Mouse (Mus musculus) heart, embryonic 10.5 days (tissue): ENCODE measurements around the gene Cyp4a32. TPM values are rescaled to one million over a fixed set of nuclear protein-coding genes. Genes with fewer than 3 reads are reported as not detected.
"Not testable (repeated sequence)": the region's sequence is repeated elsewhere in the genome, so short reads cannot be mapped to it uniquely, and the experiment has no call there.

Experiments used
- DNase-seq: peaks from one replicate; pipeline ENCODE4 v3.0.0-alpha.2; 2017; ENCODE audit warnings: low spot score
- H3K27ac ChIP-seq: fragments of 300-500 bp; sonication (generic); 2 replicates; pipeline ENCODE4 v1.5.1; 2016; ENCODE audit warnings: mild to moderate bottlenecking
- H3K27me3 ChIP-seq: fragments of 300-500 bp; sonication (generic); 2 replicates; pipeline ENCODE4 v1.6.1; 2016; ENCODE audit warnings: mild to moderate bottlenecking; ENCODE audit not compliant: poor library complexity, insufficient read depth, severe bottlenecking
- H3K36me3 ChIP-seq: fragments of 300-500 bp; sonication (generic); 2 replicates; pipeline ENCODE4 v1.6.1; 2016; ENCODE audit warnings: mild to moderate bottlenecking, moderate library complexity
- H3K4me1 ChIP-seq: fragments of 300-500 bp; sonication (generic); 2 replicates; pipeline ENCODE4 v1.6.1; 2016; ENCODE audit warnings: mild to moderate bottlenecking
- H3K4me3 ChIP-seq: fragments of 300-500 bp; sonication (generic); 2 replicates; pipeline ENCODE4 v1.5.1; 2016; ENCODE audit warnings: mild to moderate bottlenecking, moderate library complexity
- H3K9me3 ChIP-seq: fragments of 300-500 bp; sonication (generic); 2 replicates; pipeline ENCODE4 v1.6.1; 2016; ENCODE audit warnings: mild to moderate bottlenecking, moderate library complexity
- WGBS: fragments of 180-500 bp; shearing (Covaris S2); methylation state at CpG from one replicate; pipeline ENCODE4 v1.1.7; 2016; 5-methylcytosine and 5-hydroxymethylcytosine counted together
- polyA plus RNA-seq: library from polyadenylated mRNA; unstranded; fragments of >200 nt; fragmentation: Nextera tagmentation; extraction: Ambion mirVana; gene quantifications from 2 replicates; pipeline ENCODE4 v1.2.1, GENCODE M21; 2016

Gene Cyp4a32
- not detected in 2 replicates for polyA plus RNA-seq

DNA sequence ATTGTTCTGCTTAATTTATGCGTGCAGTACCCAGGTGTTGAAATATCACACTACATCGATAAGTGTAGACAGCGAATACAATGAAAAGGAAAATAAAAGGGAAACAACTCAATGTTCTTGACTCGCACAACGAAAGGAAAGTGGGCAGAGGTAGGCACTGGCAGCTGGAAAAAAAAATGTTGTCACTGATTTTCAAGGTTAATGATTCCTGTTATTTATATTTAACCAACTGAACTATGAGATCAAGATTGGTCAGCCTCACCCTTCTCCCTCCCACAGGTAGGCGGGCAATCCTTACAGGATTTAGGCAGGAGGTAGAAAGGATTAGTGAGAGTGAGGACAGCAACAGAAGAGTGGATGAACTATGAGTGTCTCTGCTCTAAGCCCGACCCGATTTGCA, at the start of gene Cyp4a32:
Cyp4a32 (plus strand) TSS at position 359 of the 400 bp plus-strand sequence.
- not testable (repeated sequence) for DNase-seq, H3K27ac ChIP-seq, H3K36me3 ChIP-seq, H3K27me3 ChIP-seq, H3K4me3 ChIP-seq, H3K4me1 ChIP-seq, H3K9me3 ChIP-seq
- 80% methylated on average over 8 of the region's 8 CpGs for whole genome bisulfite sequencing

DNA sequence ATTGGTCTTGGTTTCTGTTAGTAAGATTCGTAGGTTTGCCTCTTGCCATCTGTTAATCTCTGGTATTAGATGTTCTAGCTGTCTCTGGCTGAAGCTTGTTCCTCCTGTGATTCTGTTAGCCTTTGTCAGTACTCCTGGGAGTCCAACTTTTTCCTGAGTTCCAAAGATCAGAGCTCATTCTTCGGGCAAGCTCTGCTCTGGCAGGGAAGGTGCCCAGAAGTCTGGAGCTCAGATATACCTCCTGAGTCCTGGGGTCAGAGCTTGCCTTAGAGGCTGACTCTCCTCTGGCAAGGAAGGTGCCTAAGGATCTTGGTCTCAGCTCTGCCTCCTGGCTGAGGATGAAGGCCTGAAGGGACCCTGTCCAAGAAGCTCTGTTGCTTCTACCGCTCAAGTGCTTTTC, 48.0 kb upstream of the Cyp4a32 start:
- 79% methylated on average over 3 of the region's 3 CpGs for WGBS
- H3K4me3 ChIP-seq, result no peak overlapping the region

DNA sequence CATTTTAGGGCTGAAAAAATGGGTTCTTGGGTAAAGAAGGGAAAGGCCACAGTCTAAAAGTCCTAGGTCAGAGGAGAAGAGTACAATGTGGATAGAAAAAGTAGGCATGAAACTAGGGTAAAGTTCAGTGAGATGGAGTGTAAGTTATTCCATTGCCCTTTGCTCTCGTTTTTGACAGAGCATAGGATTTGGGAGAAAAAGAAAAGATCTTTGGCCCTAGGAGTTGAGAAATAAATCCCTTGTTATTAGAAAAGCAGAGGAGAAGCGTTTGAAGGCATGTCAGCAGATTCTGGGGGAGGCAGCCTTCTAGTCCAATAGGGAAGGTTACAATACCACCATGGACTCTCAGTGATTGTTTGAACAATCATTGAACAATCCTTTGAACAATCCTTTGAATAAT, 45.3 kb upstream of the Cyp4a32 start:
- WGBS, result 64% methylated on average over 2 of the region's 2 CpGs
- Histone ChIP-seq H3K27ac (no peak overlapping the region), H3K27me3 (no peaks in the 10 kb centered on the region)

More for the DNA sequence above, 48.0 kb upstream of the Cyp4a32 start:
- Histone ChIP-seq H3K9me3 (no peaks in the 10 kb centered on the region), H3K4me1 (no peaks in the 10 kb centered on the region), H3K36me3 (no peaks in the 10 kb centered on the region), H3K27me3 (no peaks in the 10 kb centered on the region), H3K27ac (no peak overlapping the region)
- DNase-seq, result no peak

DNA sequence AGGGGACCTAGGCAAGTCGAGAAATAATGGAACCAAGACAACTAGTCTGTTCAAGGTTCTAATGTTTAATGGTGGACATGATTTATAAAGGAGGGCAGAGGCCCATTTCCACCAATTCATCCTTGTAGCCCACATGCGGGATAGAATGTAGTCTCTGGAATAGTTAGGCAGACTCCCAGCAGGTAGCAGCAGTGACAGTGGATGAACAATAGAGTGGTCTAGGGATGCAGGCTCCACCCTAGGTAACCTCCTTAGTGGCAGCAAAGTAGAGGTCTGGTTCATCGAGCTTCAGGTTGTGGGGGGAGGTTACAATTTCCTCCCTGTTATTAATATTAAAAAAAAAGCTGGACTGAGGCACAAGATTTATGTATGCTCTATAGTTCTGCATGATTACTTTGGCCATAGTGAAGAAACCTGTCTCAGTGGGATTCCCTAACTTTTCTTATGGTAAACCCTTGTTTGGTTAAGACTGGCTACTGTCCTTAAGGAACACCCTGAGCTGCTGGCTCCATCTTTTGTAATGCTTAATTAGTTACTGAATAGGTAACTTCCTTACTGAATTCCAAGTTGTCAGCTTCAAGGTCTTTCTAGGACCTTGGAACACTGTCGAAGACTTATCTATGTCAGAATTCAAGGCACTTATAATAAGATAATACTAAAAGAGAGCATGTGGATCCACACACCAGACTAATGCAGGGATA, 42.8 kb upstream of the Cyp4a32 start:
- DNase-seq, result no peak
- H3K4me3 ChIP-seq, result no peak overlapping the region
- H3K9me3 ChIP-seq, result no peaks in the 10 kb centered on the region
- no peak overlapping the region for H3K27ac ChIP-seq
- no peaks in the 10 kb centered on the region for H3K36me3 ChIP-seq
- WGBS, result 64% methylated on average over 4 of the region's 4 CpGs
- H3K27me3 ChIP-seq, result no peaks in the 10 kb centered on the region
- no peaks in the 10 kb centered on the region for H3K4me1 ChIP-seq

More for the DNA sequence above, 45.3 kb upstream of the Cyp4a32 start:
- Histone ChIP-seq H3K4me1 (no peaks in the 10 kb centered on the region), H3K4me3 (no peak overlapping the region), H3K9me3 (no peaks in the 10 kb centered on the region), H3K36me3 (no peaks in the 10 kb centered on the region)
- no peak for DNase-seq

DNA sequence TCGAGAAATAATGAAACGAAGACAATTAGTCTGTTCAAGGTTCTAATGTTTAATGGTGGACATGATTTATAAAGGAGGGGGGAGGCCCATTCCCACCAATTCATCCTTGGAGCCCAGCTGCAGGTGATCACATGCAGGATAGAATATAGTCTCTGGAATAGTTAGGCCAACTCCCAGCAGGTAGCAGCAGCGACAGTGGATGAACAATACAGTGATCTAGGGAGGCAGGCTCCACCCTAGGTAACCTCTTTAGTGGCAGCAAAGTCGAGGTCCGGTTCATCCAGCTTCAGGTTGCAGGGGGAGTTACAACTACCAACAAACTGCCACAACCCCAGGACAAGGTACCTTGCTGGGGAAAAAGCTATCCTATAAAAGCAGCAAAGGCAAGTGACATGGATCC, 39.5 kb upstream of the Cyp4a32 start:
- H3K4me3 ChIP-seq, H3K27ac ChIP-seq, H3K36me3 ChIP-seq, H3K9me3 ChIP-seq, H3K27me3 ChIP-seq, H3K4me1 ChIP-seq, DNase-seq: not testable (repeated sequence)
- 69% methylated on average over 5 of the region's 5 CpGs for WGBS

DNA sequence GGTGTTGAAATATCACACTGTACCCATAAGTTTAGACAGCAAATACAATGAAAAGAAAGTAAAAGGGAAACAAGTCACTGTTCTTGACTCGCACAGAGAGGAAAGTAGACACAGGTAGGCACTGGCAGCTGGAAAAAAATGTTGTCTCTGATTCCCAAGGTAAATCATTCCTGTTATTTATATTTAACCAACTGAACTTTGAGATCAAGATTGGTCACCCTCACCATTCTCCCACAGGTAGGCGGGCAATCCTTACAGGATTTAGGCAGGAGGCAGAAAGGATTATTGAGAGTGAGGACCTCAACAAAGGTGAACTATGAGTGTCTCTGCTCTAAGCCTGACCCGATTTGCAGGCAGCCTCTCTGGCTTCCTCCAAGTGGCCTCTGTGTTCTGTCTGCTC, 37.4 kb upstream of the Cyp4a32 start, which contains the start of gene Cyp4a31:
Cyp4a31 (plus strand) TSS at position 249 of the 400 bp plus-strand sequence.
- Histone ChIP-seq H3K4me3 (no peak within 1 kb of the TSS), H3K27ac (no peak within 1 kb of the TSS), H3K4me1 (no peaks in the 10 kb centered on the region), H3K27me3 (no peaks in the 10 kb centered on the region), H3K36me3 (no peaks in the 10 kb centered on the region), H3K9me3 (no peaks in the 10 kb centered on the region)
- 70% methylated on average over 3 of the region's 3 CpGs for WGBS
- no peak for DNase-seq

DNA sequence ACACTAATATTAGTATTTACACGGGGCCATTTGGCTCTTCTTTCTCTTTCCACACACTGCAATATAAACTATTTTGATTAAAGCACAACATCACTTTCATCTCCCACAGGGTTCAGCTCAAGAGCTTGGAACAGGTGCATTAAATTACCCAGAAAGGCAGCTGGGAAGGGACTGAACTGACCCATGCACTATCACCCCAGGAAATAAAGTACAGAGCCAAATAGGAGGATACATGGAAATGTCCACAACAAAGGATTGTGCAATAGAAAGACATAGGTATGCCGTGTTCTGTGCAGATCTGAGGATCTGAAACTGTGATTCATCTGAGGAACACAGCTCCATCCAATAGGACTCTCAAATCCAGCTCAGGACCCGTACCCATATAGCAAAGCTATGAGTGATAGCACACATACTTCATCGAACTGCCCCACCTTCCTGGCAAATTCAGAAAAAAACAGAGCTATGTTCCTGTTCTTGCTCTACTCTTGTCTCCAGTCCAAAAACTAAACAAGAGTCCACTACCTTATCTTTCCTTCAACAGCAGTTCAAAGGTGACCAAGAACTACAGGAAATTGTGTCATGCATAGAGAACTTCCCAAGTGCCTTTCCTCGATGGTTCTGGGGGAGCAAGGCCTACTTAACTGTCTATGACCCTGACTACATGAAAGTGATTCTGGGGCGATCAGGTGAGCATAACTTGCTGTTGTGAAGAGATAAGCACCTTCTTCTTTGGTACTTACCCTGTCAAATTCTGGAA, 36.1 kb upstream of the Cyp4a32 start:
- H3K27me3 ChIP-seq, H3K27ac ChIP-seq, H3K4me1 ChIP-seq, DNase-seq, H3K9me3 ChIP-seq, H3K4me3 ChIP-seq, H3K36me3 ChIP-seq: not testable (repeated sequence)
- WGBS, result 65% methylated on average over 6 of the region's 6 CpGs

DNA sequence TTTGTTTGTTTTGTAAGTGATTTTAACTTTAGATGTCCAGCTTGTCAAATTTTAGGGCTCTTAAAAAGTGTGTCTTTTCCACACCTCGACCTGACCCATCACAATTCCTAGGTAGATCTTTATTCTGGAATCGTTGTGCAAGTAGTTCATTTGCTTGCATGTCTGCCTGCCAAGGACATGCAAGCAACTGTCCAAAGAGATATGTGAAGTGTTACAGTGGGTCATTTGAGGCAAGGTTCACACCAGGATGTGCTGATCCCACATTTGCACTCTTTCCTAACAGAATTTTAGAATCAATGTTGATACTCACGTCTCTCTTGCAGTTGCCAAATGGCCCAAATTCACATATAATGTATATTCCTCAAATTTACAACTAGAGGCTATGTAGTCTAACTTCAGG, 25.5 kb upstream of the Cyp4a32 start:
- Histone ChIP-seq H3K9me3 (no peaks in the 10 kb centered on the region), H3K27ac (no peak overlapping the region), H3K4me1 (no peaks in the 10 kb centered on the region), H3K4me3 (no peak overlapping the region), H3K36me3 (no peaks in the 10 kb centered on the region), H3K27me3 (no peaks in the 10 kb centered on the region)
- no peak for DNase-seq
- 76% methylated on average over 3 of the region's 3 CpGs for whole genome bisulfite sequencing

DNA sequence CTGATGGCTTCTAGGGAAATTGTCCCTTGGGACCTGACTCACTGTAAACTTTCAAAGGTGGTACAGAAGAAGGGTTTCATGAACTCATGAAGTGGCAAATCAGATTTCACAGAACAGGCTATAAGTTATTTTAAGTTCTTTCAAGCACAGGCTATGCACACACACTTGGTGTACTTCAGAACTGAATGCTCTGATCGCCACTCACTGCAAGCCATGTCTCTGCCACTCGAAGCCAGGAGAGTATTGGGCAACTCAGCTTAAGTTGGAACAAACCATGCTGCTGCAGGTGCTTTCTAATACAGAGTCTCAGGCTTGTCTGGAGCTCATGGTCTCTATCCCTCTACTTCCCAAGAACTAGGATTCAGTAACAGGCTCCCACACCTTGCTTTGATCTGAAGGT, 25.0 kb upstream of the Cyp4a32 start:
- H3K27me3 ChIP-seq, result no peaks in the 10 kb centered on the region
- no peaks in the 10 kb centered on the region for H3K4me1 ChIP-seq
- no peak overlapping the region for H3K4me3 ChIP-seq
- WGBS, result 70% methylated on average over 2 of the region's 2 CpGs
- H3K9me3 ChIP-seq, result no peaks in the 10 kb centered on the region
- DNase-seq, result no peak
- H3K36me3 ChIP-seq, result no peaks in the 10 kb centered on the region
- no peak overlapping the region for H3K27ac ChIP-seq

DNA sequence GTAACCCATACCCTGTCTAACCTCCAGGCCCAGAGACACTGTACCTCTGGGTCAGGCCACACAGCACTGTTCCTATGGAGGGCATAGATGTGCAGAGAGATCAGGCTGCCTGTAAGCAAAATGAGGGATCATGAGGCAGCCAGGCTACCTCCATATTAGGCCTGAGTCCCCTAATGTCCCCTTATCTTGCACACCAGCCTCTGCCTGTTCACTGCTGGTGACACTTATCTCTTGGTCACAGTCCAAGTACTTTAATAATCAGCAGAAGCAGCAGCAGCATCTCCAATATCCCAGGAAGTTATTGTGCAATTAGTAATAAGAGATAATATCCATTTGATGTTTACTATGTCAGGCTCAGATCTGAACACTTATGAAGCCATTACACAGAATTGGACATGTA, 17.7 kb upstream of the Cyp4a32 start:
- Histone ChIP-seq H3K27me3 (no peaks in the 10 kb centered on the region), H3K27ac (no peak overlapping the region), H3K9me3 (no peaks in the 10 kb centered on the region), H3K36me3 (no peaks in the 10 kb centered on the region), H3K4me3 (no peak overlapping the region), H3K4me1 (no peaks in the 10 kb centered on the region)
- DNase-seq, result peak; percentile 82

DNA sequence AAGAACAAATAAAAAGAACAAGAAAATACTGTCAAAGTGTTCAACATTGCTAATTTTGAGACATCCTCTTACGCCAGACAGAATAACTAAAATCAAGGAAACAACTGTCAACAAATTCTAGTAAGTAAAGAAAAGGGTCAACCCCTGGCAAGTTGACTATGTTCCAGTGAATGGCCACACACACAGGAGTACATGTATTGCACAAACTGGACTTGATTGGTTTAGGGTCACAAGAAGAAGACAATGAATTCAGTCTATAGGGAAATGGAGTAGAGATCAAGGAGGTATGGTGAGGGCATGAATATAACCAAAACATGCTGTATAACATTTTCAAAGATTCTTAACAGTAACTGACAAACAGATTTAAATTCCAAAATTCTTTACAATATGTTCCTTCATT, 4.4 kb upstream of the Cyp4a32 start:
- Histone ChIP-seq H3K9me3 (no peaks in the 10 kb centered on the region), H3K4me1 (no peaks in the 10 kb centered on the region), H3K36me3 (no peaks in the 10 kb centered on the region), H3K4me3 (no peak overlapping the region), H3K27ac (no peak overlapping the region), H3K27me3 (no peaks in the 10 kb centered on the region)
- WGBS, result 83% methylated on average over 1 of the region's 1 CpGs
- no peak for DNase-seq

DNA sequence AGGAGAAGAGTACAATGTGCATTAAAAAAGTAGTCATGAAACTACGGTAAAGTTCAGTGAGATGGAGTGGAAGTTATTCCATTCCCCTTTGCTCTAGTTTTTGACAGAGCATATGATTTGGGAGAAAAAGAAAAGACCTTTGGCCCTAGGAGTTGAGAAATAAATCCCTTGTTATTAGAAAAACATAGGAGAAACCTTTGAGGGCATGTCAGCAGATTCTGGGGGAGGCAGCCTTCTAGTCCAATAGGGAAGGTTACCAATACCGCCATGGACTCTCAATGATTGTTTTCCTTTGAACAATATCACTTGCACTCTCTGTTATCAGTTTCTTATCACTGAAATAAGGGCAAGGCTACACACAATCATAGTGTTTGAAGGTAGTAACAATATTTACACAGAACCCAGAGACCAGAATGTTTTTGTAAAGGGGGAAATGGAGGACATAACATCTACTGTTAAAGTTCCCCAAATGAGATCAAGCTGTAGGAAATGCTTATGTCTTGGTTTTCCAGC, 3.9 kb upstream of the Cyp4a32 start:
- Histone ChIP-seq H3K27me3 (no peaks in the 10 kb centered on the region), H3K36me3 (no peaks in the 10 kb centered on the region), H3K4me1 (no peaks in the 10 kb centered on the region), H3K9me3 (no peaks in the 10 kb centered on the region), H3K4me3 (no peak overlapping the region), H3K27ac (no peak overlapping the region)
- DNase-seq, result no peak
- 61% methylated on average over 2 of the region's 2 CpGs for WGBS

DNA sequence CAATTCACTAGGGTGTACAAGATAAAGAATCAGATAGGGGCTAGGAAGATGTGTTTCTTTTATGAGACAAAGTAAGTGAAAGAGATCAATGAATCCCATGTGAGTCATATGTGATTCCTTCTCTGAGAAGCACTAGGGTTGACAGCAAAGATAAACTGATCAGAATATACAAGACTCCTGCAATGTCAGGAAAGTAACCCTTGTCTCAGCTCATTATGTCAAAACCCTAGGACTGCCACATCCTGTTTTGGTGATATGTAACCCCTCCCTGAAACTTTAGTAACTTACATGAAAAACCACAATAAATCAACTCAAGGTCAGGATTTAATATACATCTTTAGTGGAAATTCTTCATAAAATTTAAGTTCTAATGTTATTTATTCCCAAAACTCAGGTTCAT, 13.2 kb downstream of the Cyp4a32 start:
- no peaks in the 10 kb centered on the region for H3K4me1 ChIP-seq
- DNase-seq, result no peak
- no peaks in the 10 kb centered on the region for H3K9me3 ChIP-seq
- H3K27me3 ChIP-seq, result no peaks in the 10 kb centered on the region
- no peak overlapping the region for H3K4me3 ChIP-seq
- H3K36me3 ChIP-seq, result no peaks in the 10 kb centered on the region
- no peak overlapping the region for H3K27ac ChIP-seq
